Mouse (Mus musculus): ENCODE measurements around the gene Kalrn. TPM values are rescaled to one million over a fixed set of nuclear protein-coding genes. Genes with fewer than 3 reads are reported as not detected.

Kalrn gene
- total RNA-seq, 2 experiments from 2014 or later = 431 to 495 TPM

- DNase-seq (ENCODE audit: low spot score in 2 of 2) = peak in 1 of 2 experiments; percentile 61
- intact Hi-C loops (cut with DNase I) = no loop called here
These were observed 103.0 kb downstream of the Kalrn start for GRCm38 (mm10) chr16:34470343-34470742.

GRCm38 (mm10) chr16:34469277-34469868 is 104.0 kb downstream of the Kalrn start:
- peak; percentile 75 to 90 for DNase-seq (ENCODE audit: low spot score in 2 of 2)
- intact Hi-C loops (cut with DNase I) = loop anchor here (5.0 kb wide), 1 partner anchor 103 kb away; the partner anchor contains the start of gene Kalrn

GRCm38 (mm10) chr16:34466649-34467048 is 106.7 kb downstream of the Kalrn start:
- DNase-seq (ENCODE audit: low spot score in 2 of 2) = peak; percentile 34 to 47
- intact Hi-C loops (cut with DNase I) = loop anchor here (5.0 kb wide), 1 partner anchor 106 kb away; the partner anchor contains the start of gene Kalrn

- DNase-seq (ENCODE audit: low spot score in 2 of 2) = no peak
- intact Hi-C loops (cut with DNase I) = no loop called here
These were observed 117.0 kb downstream of the Kalrn start for GRCm38 (mm10) chr16:34456314-34456713.

GRCm38 (mm10) chr16:34445666-34446065 is 127.7 kb downstream of the Kalrn start:
- no peak for DNase-seq (ENCODE audit: low spot score in 2 of 2)
- intact Hi-C loops (cut with DNase I) = no loop called here

- DNase-seq (ENCODE audit: low spot score in 2 of 2) = no peak
- intact Hi-C loops (cut with DNase I) = no loop called here
These were observed 131.6 kb downstream of the Kalrn start for GRCm38 (mm10) chr16:34441704-34442103.

- intact Hi-C loops (cut with DNase I) = no loop called here
- peak; percentile 57 to 64 for DNase-seq (ENCODE audit: low spot score in 2 of 2)
These were observed 132.3 kb downstream of the Kalrn start for GRCm38 (mm10) chr16:34440994-34441414.

- intact Hi-C loops (cut with DNase I) = no loop called here
- peak; percentile 69 to 79 for DNase-seq (ENCODE audit: low spot score in 2 of 2)
These were observed 133.2 kb downstream of the Kalrn start for GRCm38 (mm10) chr16:34440019-34440615.

GRCm38 (mm10) chr16:34430131-34430530 is 143.2 kb downstream of the Kalrn start:
- intact Hi-C loops (cut with DNase I) = no loop called here

GRCm38 (mm10) chr16:34427654-34428053 is 145.7 kb downstream of the Kalrn start:
- DNase-seq (ENCODE audit: low spot score in 2 of 2) = no peak
- intact Hi-C loops (cut with DNase I) = no loop called here

More at GRCm38 (mm10) chr16:34430131-34430530, 143.2 kb downstream of the Kalrn start:
- DNase-seq (ENCODE audit: low spot score in 2 of 2) = no peak

- intact Hi-C loops (cut with DNase I) = no loop called here
- DNase-seq (ENCODE audit: low spot score in 2 of 2) = no peak
These were observed 151.9 kb downstream of the Kalrn start for GRCm38 (mm10) chr16:34421473-34421872.

- intact Hi-C loops (cut with DNase I) = no loop called here
- no peak for DNase-seq (ENCODE audit: low spot score in 2 of 2)
These were observed 155.4 kb downstream of the Kalrn start for GRCm38 (mm10) chr16:34417966-34418365.

GRCm38 (mm10) chr16:34417383-34417782 is 155.9 kb downstream of the Kalrn start:
- DNase-seq (ENCODE audit: low spot score in 2 of 2) = no peak

GRCm38 (mm10) chr16:34414581-34414980 is 158.8 kb downstream of the Kalrn start:
- intact Hi-C loops (cut with DNase I) = no loop called here
- peak; percentile 53 to 71 for DNase-seq (ENCODE audit: low spot score in 2 of 2)

More at GRCm38 (mm10) chr16:34417383-34417782, 155.9 kb downstream of the Kalrn start:
- intact Hi-C loops (cut with DNase I) = no loop called here

- intact Hi-C loops (cut with DNase I) = no loop called here
These were observed 159.4 kb downstream of the Kalrn start for GRCm38 (mm10) chr16:34413868-34414333.

GRCm38 (mm10) chr16:34407036-34407435 is 166.3 kb downstream of the Kalrn start:
- intact Hi-C loops (cut with DNase I) = no loop called here
- no peak for DNase-seq (ENCODE audit: low spot score in 2 of 2)

More at GRCm38 (mm10) chr16:34413868-34414333, 159.4 kb downstream of the Kalrn start:
- peak in 1 of 2 experiments; percentile 50 for DNase-seq (ENCODE audit: low spot score in 2 of 2)

GRCm38 (mm10) chr16:34405094-34405493 is 168.2 kb downstream of the Kalrn start:
- intact Hi-C loops (cut with DNase I) = no loop called here
- peak in 1 of 2 experiments; percentile 60 for DNase-seq (ENCODE audit: low spot score in 2 of 2)

GRCm38 (mm10) chr16:34401216-34401615 is 172.1 kb downstream of the Kalrn start:
- no peak for DNase-seq (ENCODE audit: low spot score in 2 of 2)
- intact Hi-C loops (cut with DNase I) = no loop called here

GRCm38 (mm10) chr16:34400102-34400728 is 173.1 kb downstream of the Kalrn start:
- intact Hi-C loops (cut with DNase I) = no loop called here
- DNase-seq (ENCODE audit: low spot score in 2 of 2) = peak in 1 of 2 experiments; percentile 46

- intact Hi-C loops (cut with DNase I) = no loop called here
- peak in 1 of 2 experiments; percentile 63 for DNase-seq (ENCODE audit: low spot score in 2 of 2)
These were observed 178.0 kb downstream of the Kalrn start for GRCm38 (mm10) chr16:34395221-34395811.

Measured in left cerebral cortex, postnatal 14 days (tissue).